Mouse (Mus musculus) ZHBTc4 (cell line): ENCODE results near the gene Atf7ip.

Experiments used
- DNase-seq: peaks from one replicate; pipeline ENCODE4 v3.0.0-alpha.2; 2011; ENCODE audit warnings: low read depth, low spot score

Atf7ip gene

GRCm38 (mm10) chr6:136644171-136644570 is 138.2 kb downstream of the Atf7ip start:
- peak; percentile 66 for DNase-seq

GRCm38 (mm10) chr6:136645754-136646153 is 139.8 kb downstream of the Atf7ip start:
- DNase-seq: no peak

GRCm38 (mm10) chr6:136646207-136646606 is 140.2 kb downstream of the Atf7ip start:
- no peak for DNase-seq

- DNase-seq: peak; percentile 43
Observed at GRCm38 (mm10) chr6:136647455-136647861, 141.5 kb downstream of the Atf7ip start.

GRCm38 (mm10) chr6:136650664-136651063 is 144.7 kb downstream of the Atf7ip start:
- DNase-seq: peak; percentile 52

GRCm38 (mm10) chr6:136653331-136653730 is 147.4 kb downstream of the Atf7ip start:
- no peak for DNase-seq

GRCm38 (mm10) chr6:136654470-136654869 is 148.5 kb downstream of the Atf7ip start:
- DNase-seq: no peak

GRCm38 (mm10) chr6:136655786-136656185 is 149.8 kb downstream of the Atf7ip start:
- no peak for DNase-seq

GRCm38 (mm10) chr6:136658303-136658702 is 152.3 kb downstream of the Atf7ip start:
- no peak for DNase-seq

GRCm38 (mm10) chr6:136659226-136659625 is 153.3 kb downstream of the Atf7ip start:
- DNase-seq: no peak
